Mouse (Mus musculus): ENCODE data around the gene Ugt2a3. TPM values are rescaled to one million over a fixed set of nuclear protein-coding genes. Genes with fewer than 3 reads are reported as not detected.
"Not testable (repeated sequence)": the region's sequence is repeated elsewhere in the genome, so short reads cannot be mapped to it uniquely, and the experiment has no call there.

Ugt2a3 gene
- polyA plus RNA-seq, 1 experiment: not detected

DNA sequence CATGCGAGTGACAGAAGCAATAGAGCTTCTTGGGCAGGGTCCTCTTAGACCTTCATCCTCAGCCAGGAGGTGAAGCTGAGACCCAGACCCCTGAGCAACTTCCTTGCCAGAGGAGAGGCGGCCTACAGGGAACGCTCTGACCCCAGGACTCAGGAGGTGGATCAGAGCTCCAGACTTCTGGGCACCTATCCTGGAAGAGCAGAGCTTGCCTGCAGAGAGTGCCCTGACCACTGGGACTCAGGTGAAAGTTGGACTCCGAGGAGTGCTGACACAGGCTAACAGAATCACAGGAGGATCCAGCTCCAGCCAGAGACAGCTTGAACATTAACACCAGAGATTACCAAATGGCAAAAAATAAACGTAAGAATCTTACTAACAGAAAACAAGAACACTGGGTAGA is 3.5 kb upstream of the Ugt2a3 start:
- no peak for DNase-seq
- 84% methylated on average over 5 of the region's 5 CpGs for WGBS
- Histone ChIP-seq H3K27me3 (ENCODE audit: control insufficient read depth, insufficient read depth, low read length) (no peaks in the 10 kb centered on the region), H3K4me1 (ENCODE audit: control insufficient read depth, insufficient read depth, low read length) (no peaks in the 10 kb centered on the region), H3K27ac (ENCODE audit: insufficient read depth, low read length) (no peak overlapping the region), H3K4me3 (replicated peaks; ENCODE audit: insufficient read depth, low read depth, low read length) (no peak overlapping the region)
- no peak for TF ChIP-seq POLR2A (IDR thresholded peaks at IDR 0.05; ENCODE audit: borderline replicate concordance, insufficient read depth, low read length)
- TF ChIP-seq CTCF (IDR thresholded peaks at IDR 0.05; ENCODE audit: borderline replicate concordance, insufficient read depth, low read depth, low read length): no peak

DNA sequence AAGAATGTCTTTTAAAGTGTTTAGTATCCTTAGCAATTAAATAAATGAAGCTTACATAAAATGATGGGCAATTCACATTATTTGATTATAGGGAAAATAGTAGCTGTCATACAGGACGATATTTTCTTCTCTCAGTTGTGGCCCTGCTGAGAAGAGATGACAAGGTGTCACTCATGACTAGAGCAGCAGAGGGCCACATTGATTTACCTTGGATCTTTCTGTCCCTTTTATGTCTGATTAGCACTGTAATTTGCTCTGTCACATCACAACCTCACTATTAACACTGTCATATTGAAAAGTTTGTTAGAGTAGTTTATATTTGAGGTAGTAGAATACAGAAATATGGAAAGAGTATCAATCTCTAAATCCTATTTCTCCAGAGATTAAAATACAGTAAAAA is 1.8 kb downstream of the Ugt2a3 start:
- H3K4me1 ChIP-seq (ENCODE audit: control insufficient read depth, insufficient read depth, low read length): no peaks in the 10 kb centered on the region
- no peak overlapping the region for H3K27ac ChIP-seq (ENCODE audit: insufficient read depth, low read length)
- no peak overlapping the region for H3K4me3 ChIP-seq (replicated peaks; ENCODE audit: insufficient read depth, low read depth, low read length)
- WGBS: 36% methylated on average over 1 of the region's 1 CpGs
- no peak for TF ChIP-seq POLR2A (IDR thresholded peaks at IDR 0.05; ENCODE audit: borderline replicate concordance, insufficient read depth, low read length)
- no peaks in the 10 kb centered on the region for H3K27me3 ChIP-seq (ENCODE audit: control insufficient read depth, insufficient read depth, low read length)
- no peak for DNase-seq

DNA sequence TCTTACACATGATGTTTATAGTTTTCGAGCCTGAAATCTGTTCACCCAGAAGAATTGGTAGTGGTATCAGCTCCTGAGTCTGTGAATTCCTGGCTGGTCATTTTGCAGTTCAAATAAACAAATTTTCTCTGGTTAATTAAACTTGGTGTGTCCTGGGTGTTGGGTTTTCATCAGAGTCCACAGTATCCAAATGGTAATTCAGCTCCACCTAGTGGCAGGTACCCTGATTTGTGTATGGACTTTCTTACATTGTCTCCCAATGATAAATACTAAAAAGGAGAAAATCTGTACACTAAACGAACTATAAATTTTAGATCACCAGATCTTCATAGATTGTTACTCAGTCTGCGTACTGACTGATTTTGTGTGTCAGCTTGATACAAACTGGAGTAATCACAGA is 3.4 kb downstream of the Ugt2a3 start:
- WGBS: 63% methylated on average over 3 of the region's 3 CpGs
- Histone ChIP-seq H3K27me3 (ENCODE audit: control insufficient read depth, insufficient read depth, low read length) (no peaks in the 10 kb centered on the region), H3K4me1 (ENCODE audit: control insufficient read depth, insufficient read depth, low read length) (no peaks in the 10 kb centered on the region), H3K27ac (ENCODE audit: insufficient read depth, low read length) (no peak overlapping the region), H3K4me3 (replicated peaks; ENCODE audit: insufficient read depth, low read depth, low read length) (no peak overlapping the region)
- TF ChIP-seq CTCF (IDR thresholded peaks at IDR 0.05; ENCODE audit: borderline replicate concordance, insufficient read depth, low read depth, low read length): no peak
- TF ChIP-seq POLR2A (IDR thresholded peaks at IDR 0.05; ENCODE audit: borderline replicate concordance, insufficient read depth, low read length): no peak
- no peak for DNase-seq

DNA sequence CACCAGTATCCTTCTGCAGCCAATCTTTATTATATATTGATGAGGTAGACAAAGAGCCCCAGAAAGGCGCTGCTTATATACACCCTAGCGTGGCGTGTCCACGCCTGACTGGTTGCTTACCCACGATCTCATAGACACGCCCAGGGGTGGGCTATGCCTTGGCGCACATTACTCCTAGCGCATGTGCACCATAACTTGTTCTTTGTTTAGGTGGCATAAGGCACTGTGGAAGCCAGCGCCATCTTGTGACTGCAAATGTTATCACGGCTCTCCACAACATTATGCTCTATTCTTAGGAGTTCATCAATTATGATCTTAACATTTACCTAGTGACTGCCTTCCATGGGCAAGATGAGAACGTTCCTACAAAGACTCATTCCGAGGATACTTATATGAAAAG is 25.6 kb downstream of the Ugt2a3 start:
- TF ChIP-seq CTCF (IDR thresholded peaks at IDR 0.05; ENCODE audit: borderline replicate concordance, insufficient read depth, low read depth, low read length) (no peak), POLR2A (IDR thresholded peaks at IDR 0.05; ENCODE audit: borderline replicate concordance, insufficient read depth, low read length) (no peak)
- 93% methylated on average over 12 of the region's 12 CpGs for WGBS
- DNase-seq: no peak

DNA sequence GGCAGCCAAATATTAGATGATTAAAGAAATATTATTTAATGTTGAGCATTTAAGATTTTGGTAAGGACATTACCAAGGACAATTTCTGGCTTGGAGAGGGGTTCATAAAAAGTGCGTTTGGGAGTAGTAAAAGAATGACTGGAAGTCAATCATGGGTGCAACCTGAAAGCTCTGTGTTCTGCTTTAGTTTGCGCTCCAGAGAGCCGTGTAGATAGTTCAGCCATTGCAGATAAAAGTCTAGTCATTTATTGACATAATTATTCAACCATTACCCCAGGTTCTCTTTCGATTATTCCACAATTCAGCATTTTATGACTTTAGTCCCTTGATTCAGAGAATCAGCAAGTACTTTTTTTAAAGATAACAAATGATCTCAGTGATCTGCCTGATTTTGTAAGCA is 50.8 kb downstream of the Ugt2a3 start:
- not testable (repeated sequence) for DNase-seq; H3K4me3 ChIP-seq (replicated peaks; ENCODE audit: insufficient read depth, low read depth, low read length); H3K4me1 ChIP-seq (ENCODE audit: control insufficient read depth, insufficient read depth, low read length); H3K27ac ChIP-seq (ENCODE audit: insufficient read depth, low read length); H3K27me3 ChIP-seq (ENCODE audit: control insufficient read depth, insufficient read depth, low read length)
- WGBS: 86% methylated on average over 4 of the region's 4 CpGs

More for the DNA sequence above, 25.6 kb downstream of the Ugt2a3 start:
- Histone ChIP-seq H3K4me1 (ENCODE audit: control insufficient read depth, insufficient read depth, low read length) (no peaks in the 10 kb centered on the region), H3K27me3 (ENCODE audit: control insufficient read depth, insufficient read depth, low read length) (no peaks in the 10 kb centered on the region), H3K4me3 (replicated peaks; ENCODE audit: insufficient read depth, low read depth, low read length) (no peak overlapping the region), H3K27ac (ENCODE audit: insufficient read depth, low read length) (no peak overlapping the region)

DNA sequence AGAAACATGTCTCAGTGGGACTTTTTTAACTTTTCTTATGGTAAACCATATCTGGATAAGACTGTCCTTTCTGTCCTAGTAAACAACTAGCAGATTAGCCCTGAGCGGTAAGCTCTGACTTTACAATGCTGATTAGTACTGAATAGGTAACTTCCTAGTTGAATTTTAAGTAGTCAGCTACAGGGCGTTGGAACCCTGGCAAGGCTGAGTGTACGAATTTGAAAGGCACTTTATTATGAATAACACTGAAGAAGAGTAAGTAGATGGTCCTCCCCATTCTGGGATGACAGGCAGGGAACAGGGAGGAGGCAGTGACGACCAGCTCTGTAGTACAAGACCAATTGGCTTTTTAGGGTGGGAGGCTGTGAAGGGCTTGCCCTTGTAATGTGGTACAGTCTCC is 61.0 kb downstream of the Ugt2a3 start:
- 75% methylated on average over 4 of the region's 4 CpGs for WGBS
- H3K27ac ChIP-seq (ENCODE audit: insufficient read depth, low read length); H3K27me3 ChIP-seq (ENCODE audit: control insufficient read depth, insufficient read depth, low read length); DNase-seq; H3K4me3 ChIP-seq (replicated peaks; ENCODE audit: insufficient read depth, low read depth, low read length); H3K4me1 ChIP-seq (ENCODE audit: control insufficient read depth, insufficient read depth, low read length): not testable (repeated sequence)

DNA sequence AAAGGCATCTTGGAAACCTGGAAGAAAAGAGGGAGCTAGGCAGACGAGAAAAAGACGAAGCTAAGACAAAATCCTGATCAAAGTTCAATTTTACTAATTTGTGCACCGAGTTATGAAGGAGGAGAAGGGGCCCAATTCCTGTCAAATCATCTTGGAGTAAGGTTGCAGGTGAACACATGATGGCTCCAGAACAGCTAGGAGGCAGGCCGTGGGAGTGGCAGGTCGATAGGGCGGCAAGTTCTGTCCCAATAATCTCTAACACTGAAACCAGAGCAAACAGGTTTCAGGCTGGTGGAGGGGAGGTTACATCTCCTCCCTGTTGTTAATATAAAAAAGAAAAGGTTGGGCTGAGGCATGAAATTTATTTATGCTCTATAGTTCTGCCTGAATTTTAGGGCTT is 61.4 kb downstream of the Ugt2a3 start:
- H3K4me1 ChIP-seq (ENCODE audit: control insufficient read depth, insufficient read depth, low read length): no peaks in the 10 kb centered on the region
- H3K4me3 ChIP-seq (replicated peaks; ENCODE audit: insufficient read depth, low read depth, low read length): no peak overlapping the region
- H3K27me3 ChIP-seq (ENCODE audit: control insufficient read depth, insufficient read depth, low read length): no peaks in the 10 kb centered on the region
- WGBS: 88% methylated on average over 6 of the region's 6 CpGs
- no peak for DNase-seq
- H3K27ac ChIP-seq (ENCODE audit: insufficient read depth, low read length): no peak overlapping the region
- TF ChIP-seq POLR2A (IDR thresholded peaks at IDR 0.05; ENCODE audit: borderline replicate concordance, insufficient read depth, low read length): no peak
- TF ChIP-seq CTCF (IDR thresholded peaks at IDR 0.05; ENCODE audit: borderline replicate concordance, insufficient read depth, low read depth, low read length): no peak

Other genes with a start within 250 kb of the Ugt2a3 start
- gene Ugt2b36, start 244.6 kb downstream of the Ugt2a3 start, polyA plus RNA-seq (2012; rRNA removed): not detected in 2 replicates
- gene Ugt2b5, start 196.9 kb downstream of the Ugt2a3 start, polyA plus RNA-seq (2012; rRNA removed): 0.15 and 0.17 TPM in 2 replicates
- gene Ugt2b37, start 82.4 kb downstream of the Ugt2a3 start, polyA plus RNA-seq (2012; rRNA removed): not detected in 2 replicates
- not detected in 2 replicates for gene Ugt2b38, start 87.0 kb upstream of the Ugt2a3 start, polyA plus RNA-seq (2012; rRNA removed)
- gene Ugt2a2, start 145.1 kb upstream of the Ugt2a3 start, polyA plus RNA-seq (2012; rRNA removed): not detected in 2 replicates
- not detected in 2 replicates for gene Gm43638, start 149.6 kb upstream of the Ugt2a3 start, polyA plus RNA-seq (2012; rRNA removed)
- not detected in 2 replicates for gene Ugt2a1, start 153.7 kb upstream of the Ugt2a3 start, polyA plus RNA-seq (2012; rRNA removed)
- gene Sult1b1, start 201.0 kb upstream of the Ugt2a3 start, polyA plus RNA-seq (2012; rRNA removed): not detected in 2 replicates
- gene Sult1d1, start 231.8 kb upstream of the Ugt2a3 start, polyA plus RNA-seq (2012; rRNA removed): not detected in 2 replicates